Mouse (Mus musculus): ENCODE results near the gene Dnajb14.
A peak's percentile ranks its signal among the peaks of the same experiment; 100 is the strongest.
"Not testable (repeated sequence)": the region's sequence is repeated elsewhere in the genome, so short reads cannot be mapped to it uniquely, and the experiment has no call there.

The Dnajb14 gene

DNA sequence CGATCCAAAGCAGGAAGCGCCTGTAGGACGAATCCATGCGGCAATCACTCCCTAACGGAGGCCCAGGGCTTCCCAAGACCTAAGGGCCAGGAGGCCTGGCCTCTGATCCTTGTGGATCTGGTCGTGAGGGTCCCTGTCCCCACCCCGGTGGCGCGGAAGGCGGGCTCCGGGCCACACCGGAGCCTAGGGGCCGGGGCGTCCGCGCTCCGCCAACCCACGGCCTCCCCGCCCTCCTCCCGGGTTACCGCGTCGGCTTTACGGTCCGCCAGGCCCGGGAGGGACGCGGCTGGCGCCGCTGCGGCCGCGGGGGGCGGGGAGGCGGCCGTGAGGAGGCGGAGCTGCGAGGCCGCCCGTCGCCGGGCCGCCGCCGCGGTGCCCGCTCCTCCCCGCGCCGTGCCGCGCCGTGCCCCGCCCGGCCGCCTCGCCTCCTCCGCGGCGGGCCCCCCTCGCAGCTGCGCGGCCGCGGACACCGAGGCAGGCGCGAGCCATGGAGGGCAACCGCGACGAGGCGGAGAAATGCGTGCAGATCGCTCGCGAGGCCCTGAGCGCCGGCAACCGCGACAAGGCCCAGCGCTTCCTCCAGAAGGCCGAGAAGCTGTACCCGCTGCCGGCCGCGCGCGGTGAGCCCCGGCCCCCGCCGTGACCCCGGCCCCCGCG lies at the start of gene Dnajb14:
Gene Dnajb14, plus strand, starts transcription at position 239 of the 657 bp plus-strand sequence.
- peak; percentile 83 for DNase-seq (ENCODE audit: low read depth, low spot score)

DNA sequence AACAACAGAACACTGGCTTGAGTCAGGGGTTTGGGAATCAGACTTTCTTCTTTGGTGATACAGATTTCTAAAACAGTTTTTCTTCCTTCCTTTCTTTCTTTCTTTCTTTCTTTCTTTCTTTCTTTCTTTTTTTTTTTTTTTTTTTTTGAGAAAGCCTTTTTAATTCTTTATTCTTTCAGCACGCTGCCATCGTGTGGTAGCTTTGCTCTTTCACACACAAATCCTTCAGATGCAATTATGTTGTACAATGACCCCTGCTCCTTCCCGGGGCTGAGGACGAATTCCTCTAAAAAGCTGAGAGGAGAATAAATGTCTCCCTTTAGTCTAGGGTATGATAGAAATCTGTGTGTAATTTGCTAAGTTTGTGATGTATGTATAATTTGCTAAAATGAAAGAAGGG lies 48.8 kb upstream of the Dnajb14 start:
- no peak for DNase-seq (ENCODE audit: low read depth, low spot score)

GRCm38 (mm10) chr3:137820688-137821467 lies 46.6 kb upstream of the Dnajb14 start:
- no peak for DNase-seq (ENCODE audit: low read depth, low spot score)

GRCm38 (mm10) chr3:137823317-137823716 lies 44.2 kb upstream of the Dnajb14 start:
- DNase-seq (ENCODE audit: low read depth, low spot score): no peak

- DNase-seq (ENCODE audit: low read depth, low spot score): peak; percentile 55
These were observed 39.8 kb upstream of the Dnajb14 start for GRCm38 (mm10) chr3:137827678-137828077.

DNA sequence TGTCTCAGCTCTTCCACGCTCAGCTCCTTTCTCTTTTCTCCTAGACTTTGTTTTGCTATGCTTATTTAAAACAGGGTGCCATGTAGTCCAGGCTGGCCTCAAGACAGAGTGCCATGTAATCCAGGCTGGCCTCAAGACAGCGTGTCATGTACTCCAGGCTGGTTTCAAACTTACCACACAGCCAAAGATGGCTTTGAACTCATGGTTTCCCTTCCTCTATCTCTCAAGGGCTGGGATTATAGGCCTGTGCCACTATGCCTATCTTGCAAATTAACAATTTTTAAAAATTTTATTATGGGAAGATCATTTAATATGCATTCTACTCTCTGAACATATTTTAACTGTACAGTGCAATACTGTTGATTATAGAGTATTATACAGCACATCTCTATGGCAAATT lies 36.3 kb upstream of the Dnajb14 start:
- DNase-seq (ENCODE audit: low read depth, low spot score): no peak

DNA sequence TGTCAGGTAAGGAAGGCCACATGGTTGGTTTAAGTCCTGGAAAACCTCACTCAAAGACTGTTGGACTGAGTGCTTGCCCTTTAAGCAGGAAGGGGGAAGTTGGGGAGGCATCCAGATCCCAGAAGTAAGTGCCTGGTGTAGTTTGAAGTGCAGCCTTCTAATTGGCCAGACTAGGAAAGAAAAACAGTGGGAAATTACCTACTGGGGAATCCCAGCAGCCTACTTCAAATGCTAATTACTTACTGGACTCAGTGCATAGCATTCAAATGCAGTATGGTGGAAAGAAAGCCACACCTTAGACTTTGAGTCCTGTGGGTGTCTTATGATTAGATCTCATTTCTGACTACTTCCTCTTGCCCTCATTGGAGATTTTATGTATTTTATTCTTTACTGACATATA lies 34.3 kb upstream of the Dnajb14 start:
- peak; percentile 93 for DNase-seq (ENCODE audit: low read depth, low spot score)

GRCm38 (mm10) chr3:137833698-137834097 lies 33.8 kb upstream of the Dnajb14 start:
- peak; percentile 72 for DNase-seq (ENCODE audit: low read depth, low spot score)

DNA sequence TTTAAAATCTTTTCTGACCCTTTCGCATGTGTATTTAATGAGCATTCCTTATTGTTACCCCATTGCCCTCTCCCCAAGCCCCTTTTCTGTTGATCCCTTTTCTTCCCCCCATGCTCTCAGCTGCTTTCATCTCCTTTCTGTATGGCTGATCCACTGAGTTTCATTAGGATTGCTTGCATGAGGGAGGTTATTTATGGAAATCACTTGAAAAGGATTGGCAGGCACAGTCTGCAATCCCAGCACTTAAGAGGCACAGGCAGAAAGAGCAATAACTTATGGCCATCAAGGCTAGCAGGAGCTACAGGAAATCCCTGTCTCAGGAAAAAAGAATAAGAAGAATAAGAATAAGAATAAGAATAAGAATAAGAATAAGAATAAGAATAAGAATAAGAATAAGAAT lies 30.9 kb upstream of the Dnajb14 start:
- no peak for DNase-seq (ENCODE audit: low read depth, low spot score)

DNA sequence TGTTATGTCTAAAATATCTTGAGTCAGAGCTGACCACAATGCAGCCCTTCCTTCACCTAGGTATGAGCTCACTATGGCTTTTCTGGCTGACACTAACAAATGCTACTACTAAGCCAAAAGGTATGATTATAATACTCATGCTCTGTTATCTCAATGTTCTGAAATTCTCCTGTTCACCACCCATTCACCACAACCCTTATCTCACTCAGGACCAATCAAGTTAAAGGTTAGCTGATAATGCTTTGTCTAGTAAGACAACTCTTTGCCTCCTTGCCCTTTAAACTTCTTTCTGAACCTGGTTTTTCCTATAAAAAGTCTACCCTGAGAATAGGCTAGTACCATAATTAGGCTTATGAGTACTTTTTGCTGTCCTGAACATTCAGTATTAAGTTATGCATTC lies 29.3 kb upstream of the Dnajb14 start:
- no peak for DNase-seq (ENCODE audit: low read depth, low spot score)

GRCm38 (mm10) chr3:137842944-137843343 lies 24.5 kb upstream of the Dnajb14 start:
- peak; percentile 70 for DNase-seq (ENCODE audit: low read depth, low spot score)

GRCm38 (mm10) chr3:137844263-137844662 lies 23.2 kb upstream of the Dnajb14 start:
- DNase-seq (ENCODE audit: low read depth, low spot score): no peak

- no peak for DNase-seq (ENCODE audit: low read depth, low spot score)
These were observed 20.9 kb upstream of the Dnajb14 start for GRCm38 (mm10) chr3:137846552-137846951.

- DNase-seq (ENCODE audit: low read depth, low spot score): peak; percentile 52
These were observed 19.1 kb upstream of the Dnajb14 start for GRCm38 (mm10) chr3:137848354-137848753.

DNA sequence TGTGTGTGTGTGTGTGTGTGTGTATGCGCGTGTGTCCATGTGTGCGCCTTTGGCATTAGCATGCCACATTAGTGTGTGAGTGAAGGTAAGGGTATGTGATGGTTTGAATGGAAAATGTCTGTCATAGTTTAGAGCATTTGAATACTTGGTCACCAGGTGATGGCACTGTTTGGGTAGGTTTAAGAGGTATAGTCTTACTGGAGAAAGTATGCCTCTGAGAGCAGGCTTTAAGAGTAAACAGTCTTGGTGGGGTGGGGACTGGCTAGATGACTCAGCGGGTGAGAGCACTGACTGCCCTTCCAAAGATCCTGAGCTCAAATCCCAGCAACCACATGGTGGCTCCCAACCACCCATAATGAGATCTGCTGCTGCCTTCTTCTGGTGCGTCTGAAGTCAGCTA lies 17.8 kb upstream of the Dnajb14 start:
- peak; percentile 51 for DNase-seq (ENCODE audit: low read depth, low spot score)

- peak; percentile 75 for DNase-seq (ENCODE audit: low read depth, low spot score)
These were observed 16.3 kb upstream of the Dnajb14 start for GRCm38 (mm10) chr3:137851196-137851595.

- not testable (repeated sequence) for DNase-seq (ENCODE audit: low read depth, low spot score)
These were observed 14.5 kb upstream of the Dnajb14 start for GRCm38 (mm10) chr3:137853011-137853410.

GRCm38 (mm10) chr3:137855328-137855727 lies 12.1 kb upstream of the Dnajb14 start:
- DNase-seq (ENCODE audit: low read depth, low spot score): no peak

GRCm38 (mm10) chr3:137856061-137856460 lies 11.4 kb upstream of the Dnajb14 start:
- no peak for DNase-seq (ENCODE audit: low read depth, low spot score)

DNA sequence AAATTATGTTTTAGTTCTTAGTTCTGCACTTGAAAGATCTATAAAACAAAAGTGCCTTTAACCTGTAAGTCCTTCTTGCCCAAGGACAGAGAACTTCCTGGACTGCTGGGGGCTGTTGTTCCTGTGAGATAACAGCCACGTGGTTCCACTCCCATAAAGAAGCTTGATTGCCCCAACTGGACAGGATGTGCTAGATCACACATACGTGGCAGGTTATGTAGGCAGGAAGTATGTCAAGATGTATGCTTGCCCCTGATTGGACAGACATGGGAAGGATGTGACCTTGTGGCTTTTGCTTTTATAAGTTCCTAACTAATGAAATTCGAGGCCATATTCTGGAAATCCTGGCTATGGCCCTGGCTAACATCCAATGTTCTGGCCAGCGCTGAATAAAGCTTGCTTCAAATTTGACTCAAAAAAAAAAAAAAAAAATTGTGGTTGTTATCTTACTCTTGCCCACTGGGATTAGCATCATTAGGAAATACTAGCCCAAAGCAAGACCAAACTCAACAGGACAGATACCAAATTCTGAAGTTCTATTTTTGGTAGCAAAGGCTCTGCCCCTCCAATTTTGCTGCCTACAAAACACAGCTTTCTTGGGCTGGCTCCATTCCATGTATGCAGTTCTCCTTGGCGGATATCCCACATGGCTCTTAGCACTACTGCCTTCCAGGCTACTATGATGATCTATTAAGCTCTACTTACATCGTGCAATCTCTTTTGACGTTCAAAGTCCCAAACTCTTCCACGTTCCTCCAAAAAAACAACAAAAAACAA lies 6.9 kb upstream of the Dnajb14 start:
- no peak for DNase-seq (ENCODE audit: low read depth, low spot score)

GRCm38 (mm10) chr3:137861436-137861835 lies 6.0 kb upstream of the Dnajb14 start:
- DNase-seq (ENCODE audit: low read depth, low spot score): no peak

GRCm38 (mm10) chr3:137862600-137862999 lies 4.9 kb upstream of the Dnajb14 start:
- no peak for DNase-seq (ENCODE audit: low read depth, low spot score)

Measured in ZHBTc4 (cell line).